Mouse (Mus musculus) midbrain, embryonic 14.5 days (tissue): ENCODE results near the gene Slc1a1. TPM values are rescaled to one million over a fixed set of nuclear protein-coding genes. Genes with fewer than 3 reads are reported as not detected.

Experiments
- ATAC-seq: fragments of 200-750 bp; cut with Nextera tagmentation; 2 replicates; pipeline ENCODE4 v1.8.0; 2017; ENCODE audit warnings: moderate number of reproducible peaks, moderate library complexity; ENCODE audit not compliant: low FRiP score, low TSS enrichment
- DNase-seq: peaks from one replicate; pipeline ENCODE4 v3.0.0-alpha.2; 2015
- H3K27ac ChIP-seq: fragments of 300-500 bp; sonication (generic); replicated peaks from 2 replicates; pipeline ENCODE4 v1.5.1; 2014; ENCODE audit warnings: mild to moderate bottlenecking, low read depth, low read length, moderate library complexity
- H3K27me3 ChIP-seq: fragments of 300-500 bp; sonication (generic); 2 replicates; pipeline ENCODE4 v1.6.1; 2014; ENCODE audit warnings: low read length, control low read depth, mixed read lengths; ENCODE audit not compliant: control insufficient read depth, insufficient read depth
- H3K36me3 ChIP-seq: fragments of 300-500 bp; sonication (generic); 2 replicates; pipeline ENCODE4 v1.6.1; 2014; ENCODE audit warnings: low read length, control low read depth; ENCODE audit not compliant: control insufficient read depth, insufficient read depth
- H3K4me1 ChIP-seq: fragments of 300-500 bp; sonication (generic); 2 replicates; pipeline ENCODE4 v1.6.1; 2014; ENCODE audit warnings: mild to moderate bottlenecking, antibody characterized with exemption, low read length, control low read depth; ENCODE audit not compliant: control insufficient read depth, insufficient read depth
- H3K4me2 ChIP-seq: fragments of 300-500 bp; sonication (generic); 2 replicates; pipeline ENCODE4 v1.6.1; 2014; ENCODE audit warnings: mild to moderate bottlenecking, low read length, moderate library complexity
- H3K4me3 ChIP-seq: fragments of 300-500 bp; sonication (generic); replicated peaks from 2 replicates; pipeline ENCODE4 v1.5.1; 2014; ENCODE audit warnings: low read depth, low read length
- H3K9ac ChIP-seq: fragments of 300-500 bp; sonication (generic); replicated peaks from 2 replicates; pipeline ENCODE4 v1.6.1; 2014; ENCODE audit warnings: mild to moderate bottlenecking, low read length, moderate library complexity
- H3K9me3 ChIP-seq: fragments of 300-500 bp; sonication (generic); 2 replicates; pipeline ENCODE4 v1.6.1; 2016; ENCODE audit warnings: low read length, control low read depth, mixed read lengths; ENCODE audit not compliant: control insufficient read depth
- WGBS: fragments of 180-500 bp; shearing (Covaris S2); extraction: QIAGEN DNeasy Blood & Tissue Kit; methylation state at CpG from one replicate; pipeline ENCODE4 v1.1.7; 2014; 5-methylcytosine and 5-hydroxymethylcytosine counted together
- polyA plus RNA-seq: library from polyadenylated mRNA; unstranded; fragments of >200 nt; fragmentation: Nextera tagmentation; extraction: Ambion mirVana; gene quantifications from 2 replicates; pipeline ENCODE4 v1.2.1, GENCODE M21; 2014

Slc1a1 gene
- polyA plus RNA-seq, 1 experiment from 2014 or later, result 19.8 TPM

- no peak overlapping the region for H3K4me2 ChIP-seq
- no peak for ATAC-seq
- H3K9me3 ChIP-seq, result no peaks in the 10 kb centered on the region
- DNase-seq, result peak; percentile 21
- no peak overlapping the region for H3K4me3 ChIP-seq
- H3K36me3 ChIP-seq, result no peaks in the 10 kb centered on the region
- no peak overlapping the region for H3K27ac ChIP-seq
- H3K9ac ChIP-seq, result no peak overlapping the region
- H3K4me1 ChIP-seq, result no peaks in the 10 kb centered on the region
- 58% methylated on average over 2 of the region's 2 CpGs for whole genome bisulfite sequencing
- H3K27me3 ChIP-seq, result no peaks in the 10 kb centered on the region
These were observed 80.9 kb downstream of the Slc1a1 start for GRCm38 (mm10) chr19:28915602-28916250.

GRCm38 (mm10) chr19:28916492-28916891 is 81.6 kb downstream of the Slc1a1 start:
- H3K36me3 ChIP-seq, result no peaks in the 10 kb centered on the region
- H3K9ac ChIP-seq, result no peak overlapping the region
- no peaks in the 10 kb centered on the region for H3K27me3 ChIP-seq
- no peak overlapping the region for H3K4me2 ChIP-seq
- no peaks in the 10 kb centered on the region for H3K4me1 ChIP-seq
- no peak overlapping the region for H3K27ac ChIP-seq
- no peaks in the 10 kb centered on the region for H3K9me3 ChIP-seq
- DNase-seq, result no peak
- no peak overlapping the region for H3K4me3 ChIP-seq
- no peak for ATAC-seq
- WGBS, result 70% methylated on average over 4 of the region's 4 CpGs

- H3K27ac ChIP-seq, result no peak overlapping the region
- H3K9me3 ChIP-seq, result no peaks in the 10 kb centered on the region
- DNase-seq (no peak), ATAC-seq (no peak)
- H3K4me3 ChIP-seq, result no peak overlapping the region
- no peaks in the 10 kb centered on the region for H3K27me3 ChIP-seq
- no peaks in the 10 kb centered on the region for H3K4me1 ChIP-seq
- WGBS, result 89% methylated on average over 5 of the region's 5 CpGs
- H3K9ac ChIP-seq, result no peak overlapping the region
- no peaks in the 10 kb centered on the region for H3K36me3 ChIP-seq
- no peak overlapping the region for H3K4me2 ChIP-seq
These were observed 83.0 kb downstream of the Slc1a1 start for GRCm38 (mm10) chr19:28917839-28918238.

DNA sequence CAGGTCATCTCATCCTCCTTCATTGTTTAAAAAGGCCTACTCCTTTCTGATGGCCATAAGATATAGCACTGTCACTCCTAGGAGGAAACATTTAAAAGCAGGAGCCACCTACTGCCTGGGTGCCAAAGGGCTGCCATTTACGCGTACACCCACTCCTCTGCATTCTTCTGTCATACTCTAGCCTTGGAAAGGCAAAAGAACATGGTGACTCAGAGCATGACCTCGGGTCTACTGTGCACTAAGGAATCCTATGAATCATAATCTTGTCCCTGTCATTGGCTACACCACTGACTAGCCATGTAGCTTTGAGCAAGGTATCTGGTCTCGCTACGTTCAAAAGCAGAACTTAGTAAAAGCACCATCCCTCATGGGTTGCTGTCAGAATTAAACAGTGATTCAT is 91.5 kb downstream of the Slc1a1 start:
- Histone ChIP-seq H3K4me1 (no peaks in the 10 kb centered on the region), H3K4me3 (no peak overlapping the region), H3K9me3 (no peaks in the 10 kb centered on the region), H3K27ac (no peak overlapping the region), H3K36me3 (no peaks in the 10 kb centered on the region), H3K27me3 (no peaks in the 10 kb centered on the region), H3K4me2 (no peak overlapping the region), H3K9ac (no peak overlapping the region)
- no peak for DNase-seq
- ATAC-seq, result no peak
- 91% methylated on average over 5 of the region's 5 CpGs for WGBS

GRCm38 (mm10) chr19:28927396-28927795 is 92.5 kb downstream of the Slc1a1 start:
- no peak for DNase-seq
- H3K27me3 ChIP-seq, result no peaks in the 10 kb centered on the region
- H3K9ac ChIP-seq, result no peak overlapping the region
- 77% methylated on average over 4 of the region's 4 CpGs for WGBS
- H3K4me2 ChIP-seq, result no peak overlapping the region
- H3K4me1 ChIP-seq, result no peaks in the 10 kb centered on the region
- ATAC-seq, result no peak
- H3K27ac ChIP-seq, result no peak overlapping the region
- H3K9me3 ChIP-seq, result no peaks in the 10 kb centered on the region
- H3K36me3 ChIP-seq, result no peaks in the 10 kb centered on the region
- no peak overlapping the region for H3K4me3 ChIP-seq

DNA sequence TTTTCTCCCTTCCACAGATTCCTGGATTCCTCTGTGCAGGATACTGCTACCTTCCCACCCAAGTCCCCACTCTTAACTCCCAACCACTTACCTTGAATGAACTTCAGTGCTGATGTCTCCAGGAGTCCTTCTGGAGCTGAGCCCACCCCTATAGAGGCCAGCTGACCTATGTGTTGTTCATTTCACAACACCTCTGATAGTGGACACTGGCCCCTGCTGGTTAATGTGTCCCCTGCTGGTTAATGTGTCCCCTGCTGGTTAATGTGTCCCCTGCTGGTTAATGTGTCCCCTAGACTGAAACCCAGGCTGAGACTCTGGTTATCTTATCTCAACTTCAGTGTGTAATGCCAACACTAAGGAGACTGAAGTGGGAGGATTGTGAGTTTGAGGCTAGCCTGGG is 94.2 kb downstream of the Slc1a1 start:
- Histone ChIP-seq H3K4me1 (no peaks in the 10 kb centered on the region), H3K9ac (no peak overlapping the region), H3K36me3 (no peaks in the 10 kb centered on the region), H3K27me3 (no peaks in the 10 kb centered on the region), H3K27ac (no peak overlapping the region), H3K4me3 (no peak overlapping the region), H3K4me2 (no peak overlapping the region), H3K9me3 (no peaks in the 10 kb centered on the region)
- DNase-seq (no peak), ATAC-seq (no peak)

- ATAC-seq (no peak), DNase-seq (no peak)
- Histone ChIP-seq H3K4me2 (no peak overlapping the region), H3K27me3 (no peaks in the 10 kb centered on the region), H3K36me3 (no peaks in the 10 kb centered on the region), H3K4me3 (no peak overlapping the region), H3K27ac (no peak overlapping the region), H3K9me3 (no peaks in the 10 kb centered on the region), H3K4me1 (no peaks in the 10 kb centered on the region), H3K9ac (no peak overlapping the region)
- 94% methylated on average over 3 of the region's 3 CpGs for WGBS
These were observed 100.0 kb downstream of the Slc1a1 start for GRCm38 (mm10) chr19:28934897-28935296.

- Histone ChIP-seq H3K9ac (no peak overlapping the region), H3K4me1 (no peaks in the 10 kb centered on the region), H3K36me3 (no peaks in the 10 kb centered on the region), H3K27me3 (no peaks in the 10 kb centered on the region), H3K4me3 (no peak overlapping the region), H3K4me2 (no peak overlapping the region), H3K9me3 (no peaks in the 10 kb centered on the region), H3K27ac (no peak overlapping the region)
- ATAC-seq, result no peak
- DNase-seq, result no peak
- 84% methylated on average over 9 of the region's 9 CpGs for WGBS
These were observed 105.5 kb downstream of the Slc1a1 start for GRCm38 (mm10) chr19:28940135-28940874.

- Histone ChIP-seq H3K9me3 (no peaks in the 10 kb centered on the region), H3K27ac (no peak overlapping the region), H3K4me2 (no peak overlapping the region), H3K9ac (no peak overlapping the region), H3K4me3 (no peak overlapping the region), H3K27me3 (no peaks in the 10 kb centered on the region), H3K36me3 (no peaks in the 10 kb centered on the region), H3K4me1 (no peaks in the 10 kb centered on the region)
- no peak for DNase-seq
- WGBS, result 80% methylated on average over 4 of the region's 4 CpGs
- ATAC-seq, result no peak
These were observed 106.4 kb downstream of the Slc1a1 start for GRCm38 (mm10) chr19:28941271-28941670.
